Mouse (Mus musculus) frontal cortex, postnatal 14 days (tissue): Measurements from ENCODE around the gene Arl6ip5.

ENCODE experiments used
- DNase-seq, 2 experiments: peaks; one replicate each; pipeline ENCODE4 v3.0.0; 2022; ENCODE audit warnings: low spot score in 2 of 2

Gene Arl6ip5

DNA sequence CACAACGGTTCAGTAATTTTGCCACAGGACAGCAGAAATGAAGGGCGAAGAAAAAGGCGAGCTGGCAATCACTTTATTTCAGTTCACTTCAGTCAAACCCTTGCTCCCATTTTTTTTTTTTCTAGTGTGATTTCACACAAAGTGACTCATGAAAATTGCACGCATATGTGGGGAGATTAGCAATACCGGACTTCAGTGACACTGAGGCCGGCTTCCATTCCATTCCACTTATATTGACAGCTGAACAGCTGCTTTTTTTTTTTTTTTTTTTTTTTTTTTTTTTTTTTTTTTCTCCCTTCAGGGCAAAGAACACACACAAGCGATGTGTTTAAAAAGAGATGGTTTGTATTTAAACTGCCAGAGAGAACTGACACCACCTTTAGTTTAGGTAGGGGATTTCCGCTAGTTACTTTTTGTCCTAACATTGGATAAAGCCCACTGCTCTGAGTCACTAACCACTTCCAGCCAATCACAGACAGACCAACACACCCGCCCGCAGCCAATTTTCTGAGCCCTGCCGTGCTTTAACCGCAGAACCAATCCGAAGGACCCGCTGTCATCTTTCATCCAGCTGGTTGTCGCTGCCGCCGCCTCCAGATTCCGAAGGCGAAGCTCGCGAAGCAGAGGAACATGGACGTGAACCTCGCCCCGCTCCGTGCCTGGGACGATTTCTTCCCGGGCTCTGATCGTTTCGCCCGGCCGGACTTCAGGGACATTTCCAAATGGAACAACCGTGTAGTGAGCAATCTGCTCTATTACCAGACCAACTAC, at the start of gene Arl6ip5:
Arl6ip5 (plus strand) TSS at position 499 of the 771 bp plus-strand sequence.
- peak; percentile 83 to 87 for DNase-seq

DNA sequence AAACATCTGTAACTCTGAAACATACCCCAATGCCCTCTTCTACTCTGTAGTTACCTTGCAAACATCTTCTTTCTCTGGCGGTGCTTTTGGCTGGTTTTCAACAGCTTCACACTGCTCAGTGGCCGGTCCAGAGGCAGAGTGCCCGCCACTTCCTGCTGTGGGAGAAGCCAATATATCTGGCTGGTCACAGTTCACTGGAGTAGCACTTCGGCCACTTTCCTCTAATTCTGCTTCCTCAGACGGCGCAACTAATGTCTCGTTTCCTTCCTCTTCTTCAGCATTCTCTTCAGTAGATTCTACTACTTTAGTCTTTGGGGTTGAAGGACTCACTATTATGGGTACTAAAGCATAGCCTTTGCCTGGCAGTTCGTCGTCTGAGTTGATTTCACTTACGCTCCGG, 34.8 kb upstream of the Arl6ip5 start:
- DNase-seq, result no peak

DNA sequence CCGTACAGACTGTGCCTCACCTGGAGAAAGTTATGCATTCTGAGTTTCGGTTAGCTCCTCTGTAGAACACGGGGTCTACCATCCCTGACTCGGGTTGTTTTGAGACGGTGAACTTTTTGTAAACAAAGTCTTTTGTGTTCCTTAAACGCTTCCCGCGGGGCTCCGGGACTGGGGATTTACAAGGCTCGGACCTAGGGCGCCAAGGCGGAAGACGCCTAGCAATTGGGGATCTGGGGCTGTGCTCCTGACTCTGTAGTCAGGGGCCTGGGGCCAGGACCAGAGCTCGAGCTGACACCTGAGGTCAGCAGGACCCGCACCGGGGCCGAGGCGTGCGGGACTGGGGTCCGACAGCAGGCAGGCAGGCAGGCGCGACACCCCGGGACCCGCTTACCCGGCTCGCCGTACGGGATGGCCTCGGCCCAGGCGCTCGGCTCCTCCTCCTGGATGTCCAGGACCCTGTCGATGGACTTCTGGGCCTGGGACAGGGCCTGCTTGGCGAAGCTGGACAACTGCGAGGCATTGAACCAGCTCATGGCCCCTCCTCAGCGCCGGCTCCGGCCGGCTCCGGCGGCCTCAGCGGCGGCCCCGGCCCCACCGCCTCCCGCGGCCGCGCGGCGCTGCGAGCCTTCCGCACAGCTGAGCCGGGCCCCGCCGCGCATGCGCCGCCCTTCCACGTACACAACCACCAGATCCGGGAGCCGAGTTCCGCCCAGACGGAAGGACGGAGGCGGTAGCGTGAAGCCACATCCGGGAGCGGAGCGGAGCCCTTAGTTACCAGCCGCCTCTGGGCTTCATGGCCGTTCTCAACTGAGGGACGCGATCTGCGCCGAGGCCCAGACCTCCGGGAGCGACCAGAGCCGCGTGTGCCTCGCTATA, 31.8 kb upstream of the Arl6ip5 start, which contains the start of gene Tmf1:
Tmf1 (minus strand) TSS at position 632 of the 876 bp plus-strand sequence.
- DNase-seq, result peak; percentile 90 to 92

DNA sequence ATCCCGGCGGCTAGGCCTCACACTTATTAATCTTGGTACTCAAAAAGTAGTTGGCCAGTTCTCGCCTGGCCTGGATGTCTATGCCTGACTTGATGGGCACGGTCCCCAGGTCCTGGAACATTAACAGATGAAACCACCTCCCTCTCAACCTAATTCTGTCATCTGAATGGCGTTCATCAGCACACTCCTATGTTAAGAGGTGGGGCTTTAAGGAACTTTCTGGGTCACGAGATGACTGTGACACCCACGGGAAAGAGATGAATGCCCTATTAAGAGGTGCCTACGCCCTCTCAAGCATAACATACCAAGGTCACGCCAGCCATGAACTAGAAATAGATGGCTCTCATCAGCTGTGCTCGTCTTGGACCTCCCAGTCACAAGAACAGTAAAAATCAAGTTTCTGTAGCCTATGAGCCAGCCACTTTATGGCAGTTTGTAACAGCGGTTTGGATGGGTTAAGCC, 31.1 kb upstream of the Arl6ip5 start:
- DNase-seq, result no peak

DNA sequence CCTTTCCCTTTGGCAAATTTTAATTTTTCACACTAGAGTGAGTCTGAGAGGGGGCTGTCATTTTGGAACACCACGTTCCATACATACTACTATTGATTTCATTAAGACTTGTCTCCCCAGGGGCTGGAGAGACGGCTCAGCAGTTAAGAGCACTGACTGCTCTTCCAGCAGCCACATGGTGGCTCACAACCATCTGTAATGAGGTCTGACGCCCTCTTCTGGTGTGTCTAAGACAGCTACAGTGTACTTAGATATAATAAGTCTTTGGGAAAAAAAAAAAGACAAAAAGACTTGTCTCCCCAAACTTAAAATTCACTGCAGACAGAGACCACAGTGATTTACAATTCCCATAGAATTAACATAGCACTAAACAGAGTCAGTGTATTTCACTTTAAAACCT, 10.1 kb upstream of the Arl6ip5 start:
- DNase-seq, result no peak

DNA sequence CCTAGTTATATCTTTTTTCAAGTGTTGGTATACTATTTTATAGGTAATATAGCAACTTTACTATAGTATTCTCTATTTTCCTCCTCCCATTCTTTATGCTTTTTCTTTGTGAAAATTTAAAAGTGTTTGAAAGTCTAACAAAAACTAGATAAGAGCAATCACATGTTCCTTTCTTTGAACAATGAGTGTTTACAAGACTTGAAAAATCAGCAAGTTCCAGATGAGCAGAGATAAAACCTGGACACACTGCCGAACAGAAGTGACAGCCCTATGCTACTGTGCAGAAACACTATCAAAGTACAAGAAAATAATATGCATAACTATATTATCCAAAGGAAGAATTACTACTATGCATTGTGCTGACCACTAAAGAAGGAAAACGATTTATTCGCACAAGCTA, 8.0 kb upstream of the Arl6ip5 start:
- DNase-seq, result no peak

DNA sequence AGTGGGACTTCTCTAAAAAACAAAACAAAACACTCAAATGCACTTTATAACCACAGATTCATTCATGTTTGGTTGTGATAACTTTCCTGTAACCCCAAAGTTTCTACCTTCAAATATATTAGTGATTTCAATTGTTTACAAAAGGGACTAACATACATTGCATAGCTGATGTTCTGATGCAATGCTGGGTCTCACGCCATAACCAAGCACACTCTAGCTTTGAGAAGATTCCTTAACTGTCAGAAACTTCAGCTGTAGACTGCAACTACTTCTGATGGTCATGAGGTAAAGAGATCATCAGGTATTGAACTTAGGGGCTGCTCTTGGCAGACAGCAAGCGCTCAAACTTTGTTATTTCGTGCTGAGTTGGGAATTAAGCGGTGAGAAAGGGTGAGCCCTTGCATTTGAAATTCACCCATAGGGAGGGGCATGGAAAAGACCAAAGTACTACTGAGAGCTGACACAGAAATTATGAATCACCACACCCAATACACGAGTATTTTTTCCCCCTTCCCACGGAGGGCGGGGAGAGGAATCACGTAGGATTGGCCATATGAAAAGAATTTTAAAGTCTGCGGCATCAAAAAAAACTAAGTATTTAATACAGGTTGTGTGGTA, 6.1 kb upstream of the Arl6ip5 start:
- DNase-seq, result no peak

DNA sequence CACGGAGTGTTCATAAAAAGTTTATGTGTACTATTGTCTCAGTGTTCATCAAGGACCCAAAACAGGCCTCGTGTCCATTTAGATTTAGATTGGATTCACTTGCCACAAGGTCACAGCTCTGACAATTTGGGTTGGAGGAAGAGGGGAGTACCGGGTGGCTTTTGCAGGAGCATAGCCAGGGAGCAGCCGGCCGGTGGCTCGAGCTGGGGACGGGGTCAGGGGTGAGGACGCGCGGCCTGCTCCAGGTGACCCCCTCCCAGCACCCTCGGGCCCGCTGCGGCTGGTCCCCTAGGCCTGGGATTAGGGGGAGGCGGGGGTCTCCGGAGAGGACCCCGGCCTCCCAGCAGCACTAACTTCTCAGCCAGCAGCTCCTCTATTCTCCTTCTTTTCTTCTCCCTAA, 5.5 kb upstream of the Arl6ip5 start:
- no peak for DNase-seq

DNA sequence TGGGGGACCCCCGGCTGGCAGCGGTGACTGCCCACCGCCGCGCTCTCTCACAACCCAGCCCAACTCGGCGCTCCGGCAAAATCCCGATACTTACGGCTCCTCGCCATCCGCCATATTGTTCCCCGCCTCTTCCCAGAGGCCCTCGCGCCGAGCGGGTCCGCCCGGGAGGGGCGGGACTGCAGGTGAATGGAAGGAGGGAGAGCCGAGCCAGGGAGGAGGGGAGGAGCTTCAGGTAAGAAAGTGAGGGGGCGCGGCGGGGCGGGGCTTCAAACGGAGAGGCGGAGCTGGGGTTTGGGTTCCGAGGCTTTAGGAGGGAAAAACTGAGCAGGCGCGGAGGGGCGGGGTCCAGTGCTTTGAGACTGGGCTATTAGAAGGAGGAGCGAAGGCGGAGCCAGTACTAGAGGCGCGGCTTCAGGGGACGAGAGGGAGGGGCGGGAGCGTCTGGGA, 5.0 kb upstream of the Arl6ip5 start, which contains the start of gene Uba3:
Uba3 (minus strand) TSS at position 209 of the 447 bp plus-strand sequence.
- peak; percentile 96 to 99 for DNase-seq

DNA sequence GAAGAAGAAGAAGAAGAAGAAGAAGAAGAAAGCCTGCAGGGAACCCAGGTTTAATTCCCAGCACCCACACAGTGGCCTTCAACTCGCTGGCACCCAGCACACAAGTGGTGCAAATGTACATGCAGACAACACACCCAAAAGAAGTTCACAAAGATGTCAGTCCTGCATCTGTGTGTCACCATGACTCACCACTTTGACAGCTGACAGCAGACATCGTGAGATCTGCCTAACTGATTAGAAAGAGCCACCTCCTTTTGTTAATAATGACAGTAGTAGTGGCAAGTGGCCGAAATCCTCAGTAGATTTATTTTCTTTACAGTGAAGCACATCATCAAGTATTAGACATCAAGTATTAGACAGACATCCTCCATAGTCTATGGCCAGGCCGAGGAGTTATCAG, 3.4 kb upstream of the Arl6ip5 start:
- no peak for DNase-seq

DNA sequence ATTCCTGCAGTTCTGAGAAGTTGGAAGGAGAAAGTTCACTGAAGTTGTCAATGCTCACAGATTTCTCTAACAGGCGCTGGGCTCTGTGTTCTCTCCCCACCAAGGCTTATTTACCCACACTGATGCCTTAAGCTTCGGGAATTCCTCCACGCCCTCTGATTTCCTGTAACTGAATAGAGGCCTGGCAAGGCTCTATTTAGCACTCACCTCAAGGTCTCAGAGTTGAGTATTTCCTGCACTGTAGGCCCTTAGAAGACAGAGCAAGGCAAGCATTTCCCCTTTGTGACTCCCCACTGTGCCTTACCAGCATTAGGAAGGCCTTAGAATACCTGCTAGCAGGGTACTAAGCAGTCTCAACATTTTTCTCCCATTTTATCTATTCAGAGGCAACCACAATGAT, 2.1 kb upstream of the Arl6ip5 start:
- DNase-seq, result no peak

DNA sequence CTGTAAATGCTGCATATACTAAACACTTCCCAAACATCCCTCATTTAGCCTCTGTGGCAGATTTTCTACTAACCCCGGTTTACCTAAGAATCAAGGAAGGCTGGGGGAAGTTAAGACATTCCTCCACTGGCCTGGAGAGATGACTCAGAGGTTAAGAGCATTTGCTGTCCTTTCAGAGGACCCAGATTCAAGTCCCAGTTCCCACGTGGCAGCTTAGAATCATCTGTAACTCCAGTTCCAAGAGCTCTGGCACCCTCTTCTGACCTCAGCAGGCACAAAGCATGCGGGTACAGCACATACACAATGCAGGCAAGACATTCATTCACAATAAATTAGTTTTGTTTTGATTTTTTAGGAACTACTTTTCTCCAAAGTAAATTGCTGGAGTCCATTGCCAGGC, 1.3 kb upstream of the Arl6ip5 start:
- DNase-seq, result no peak

DNA sequence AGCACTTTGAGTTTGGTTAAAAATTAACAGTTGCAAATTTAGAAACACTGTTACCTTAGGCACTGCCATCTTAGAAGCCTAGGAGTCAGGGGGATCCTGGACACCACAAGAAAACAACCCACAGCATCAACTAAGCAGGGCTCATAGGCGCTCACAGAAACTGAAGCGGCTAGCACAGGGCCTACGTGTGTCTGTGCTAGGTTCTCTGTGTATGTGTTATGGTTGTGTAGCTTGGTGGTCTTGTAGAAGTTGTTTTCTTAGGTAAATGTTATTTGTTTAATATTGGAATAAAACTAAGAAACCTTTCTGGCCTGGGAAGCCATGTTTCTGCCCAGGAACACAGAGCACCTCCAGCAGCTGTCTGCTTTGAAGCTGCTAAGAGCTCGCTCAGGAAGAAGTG, 738 bp upstream of the Arl6ip5 start:
- DNase-seq, result no peak

DNA sequence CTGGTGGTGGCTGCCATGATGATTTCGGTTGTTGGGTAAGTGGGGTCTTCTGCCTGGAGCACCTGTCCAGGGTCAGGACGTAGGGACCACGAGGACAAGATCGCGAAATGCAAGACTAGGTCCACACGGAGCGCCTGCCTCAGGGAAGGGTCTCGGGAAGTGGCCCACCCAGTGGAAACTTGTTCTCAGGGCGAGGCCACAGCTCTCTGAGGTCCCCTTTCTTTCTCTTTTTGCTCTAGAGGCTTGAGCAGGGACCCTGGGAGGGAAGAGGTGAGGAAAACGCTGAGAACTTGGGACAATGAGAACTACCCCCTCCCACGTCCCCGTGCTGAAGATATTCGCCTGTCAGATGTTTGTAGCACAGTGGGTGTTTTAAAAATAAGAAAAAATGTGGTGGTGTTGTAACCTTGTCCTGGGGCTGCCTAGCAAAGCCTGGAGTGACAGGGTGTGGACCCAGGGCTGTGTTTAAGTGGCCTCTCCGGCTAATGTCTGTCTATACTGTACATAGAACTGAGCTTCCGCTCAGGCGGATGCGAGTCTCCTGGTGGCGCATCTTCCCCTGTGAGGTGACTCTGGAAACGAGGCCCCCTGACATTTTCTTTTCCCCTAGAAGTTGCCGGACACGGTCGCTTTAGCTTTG, 593 bp downstream of the Arl6ip5 start:
- no peak for DNase-seq

DNA sequence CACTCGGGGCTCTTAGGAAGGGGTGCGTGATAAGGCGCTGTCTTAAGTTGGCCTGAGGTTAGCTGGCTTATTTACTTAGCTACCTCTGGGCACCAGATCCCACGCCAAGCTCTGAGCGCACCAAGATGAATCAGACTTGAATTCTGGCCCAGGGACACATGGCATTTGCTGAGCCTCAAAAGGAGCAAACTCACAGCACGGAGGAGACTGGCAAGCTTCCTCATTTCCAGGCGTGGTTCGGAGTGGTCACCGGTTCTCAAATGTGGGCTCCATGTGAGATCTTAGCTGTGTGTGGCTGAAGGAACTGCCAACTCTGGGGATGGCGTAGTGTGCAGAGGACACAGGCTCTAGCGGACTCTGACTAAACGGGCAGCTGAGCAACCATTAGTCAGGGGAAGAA, 1.5 kb downstream of the Arl6ip5 start:
- DNase-seq, result peak in 1 of 2 experiments; percentile 31

DNA sequence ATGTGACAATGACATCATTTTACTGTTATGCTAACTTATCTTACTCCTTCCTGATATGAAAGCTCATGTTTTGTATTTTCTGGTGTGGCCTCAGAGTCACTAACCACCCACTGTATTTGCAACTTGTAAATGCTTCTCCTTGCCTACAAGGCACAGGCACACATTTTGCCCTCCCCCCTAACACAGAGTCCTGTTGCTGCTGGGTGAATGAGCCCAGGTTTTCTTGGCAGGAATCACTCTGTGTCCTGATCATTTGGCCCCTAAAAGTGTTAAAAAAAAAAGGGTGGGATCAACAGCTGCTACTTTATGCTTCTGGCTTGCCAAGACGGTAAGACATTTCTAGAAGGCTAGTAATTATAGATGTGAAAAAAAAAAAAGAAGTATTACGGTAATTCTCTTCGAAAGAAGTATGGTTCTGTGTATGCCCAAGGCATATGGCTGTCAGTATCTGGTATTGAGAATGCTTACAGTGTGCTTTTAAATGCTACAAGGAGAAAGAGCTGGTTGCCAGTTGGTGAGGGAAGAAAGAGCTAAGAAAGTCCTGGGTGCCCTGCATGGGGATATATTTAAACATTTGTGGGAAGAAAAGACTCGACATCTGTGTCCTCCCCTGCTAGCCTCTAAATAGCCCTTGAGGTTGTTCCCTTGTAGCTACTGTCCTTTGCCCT, 5.8 kb downstream of the Arl6ip5 start:
- DNase-seq, result no peak

DNA sequence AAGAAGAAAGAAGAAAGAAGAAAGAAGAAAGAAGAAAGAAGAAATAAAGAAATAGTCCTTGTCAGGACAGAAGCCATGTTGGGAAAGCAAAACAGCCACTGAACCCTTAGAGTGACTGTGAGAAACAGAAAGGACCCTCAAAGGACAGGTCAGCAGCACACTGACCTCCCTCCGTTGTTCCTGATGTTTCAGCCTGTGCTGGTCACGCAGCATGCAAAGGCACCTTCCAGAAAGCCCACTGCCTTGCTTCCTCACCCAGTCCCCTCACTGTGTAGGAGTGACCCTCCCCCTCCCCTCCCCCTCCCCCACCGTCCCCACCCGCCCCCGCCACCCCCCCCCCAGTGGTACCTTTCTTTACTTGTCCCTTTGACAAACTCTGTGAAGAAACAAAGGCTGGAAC, 10.2 kb downstream of the Arl6ip5 start:
- no peak for DNase-seq

DNA sequence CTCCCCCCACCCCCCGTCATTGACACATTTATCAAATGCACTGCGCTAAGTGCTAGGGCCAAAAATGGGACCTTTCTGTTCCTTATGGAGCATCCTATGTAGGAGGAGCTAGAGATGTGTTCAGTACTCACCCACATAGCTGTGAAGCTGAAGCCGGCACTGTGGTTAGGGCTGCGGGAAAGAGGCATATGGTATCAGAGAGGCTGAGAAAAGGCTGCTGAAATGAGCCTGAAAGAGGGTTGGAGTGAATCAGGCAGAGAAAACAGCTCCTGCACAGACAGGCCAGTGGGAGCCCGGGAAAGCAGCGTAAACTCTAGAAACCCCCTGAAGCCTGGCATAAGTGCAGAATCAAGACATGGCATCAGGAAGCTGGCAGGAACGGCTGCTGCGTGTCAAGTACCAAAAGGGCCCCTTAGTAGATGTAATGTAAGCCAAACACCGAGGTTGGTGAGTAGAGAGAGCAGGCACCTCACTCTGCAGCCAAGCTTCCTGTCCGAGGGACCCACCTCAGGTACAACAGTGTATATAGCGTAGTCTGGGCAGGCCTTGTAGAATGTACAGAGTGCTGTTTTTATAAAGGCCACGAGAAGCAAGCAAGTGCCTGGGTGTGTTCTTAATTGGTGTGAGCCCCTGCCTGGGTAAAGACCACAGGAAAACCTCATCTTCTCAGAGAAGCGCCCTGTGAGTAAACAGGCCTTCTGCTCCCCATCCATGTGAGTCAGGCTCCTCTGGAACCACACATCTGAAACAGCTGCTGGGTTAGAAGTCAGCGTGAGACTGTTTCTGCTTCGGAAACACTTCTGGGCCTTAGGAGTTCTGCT, 10.9 kb downstream of the Arl6ip5 start:
- peak; percentile 39 to 52 for DNase-seq

DNA sequence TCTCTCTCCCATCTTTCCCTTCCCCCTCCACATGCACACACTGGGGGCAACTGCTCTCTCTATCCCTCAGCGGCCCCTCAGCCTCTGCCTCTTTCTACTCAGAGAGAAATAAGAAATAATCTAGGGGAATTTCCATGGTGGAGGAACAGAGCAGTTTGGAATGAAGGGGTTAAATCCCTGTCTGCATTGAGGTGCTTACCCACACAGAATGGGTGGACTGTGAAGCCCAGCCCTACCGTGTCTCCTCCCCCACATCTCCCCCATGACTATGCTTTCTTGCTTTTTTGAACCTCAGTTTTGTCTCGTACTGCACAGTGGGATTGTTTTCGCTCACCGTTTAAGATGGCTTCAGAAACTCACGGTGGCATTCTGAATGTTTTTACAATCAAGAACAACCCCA, 11.8 kb downstream of the Arl6ip5 start:
- no peak for DNase-seq

DNA sequence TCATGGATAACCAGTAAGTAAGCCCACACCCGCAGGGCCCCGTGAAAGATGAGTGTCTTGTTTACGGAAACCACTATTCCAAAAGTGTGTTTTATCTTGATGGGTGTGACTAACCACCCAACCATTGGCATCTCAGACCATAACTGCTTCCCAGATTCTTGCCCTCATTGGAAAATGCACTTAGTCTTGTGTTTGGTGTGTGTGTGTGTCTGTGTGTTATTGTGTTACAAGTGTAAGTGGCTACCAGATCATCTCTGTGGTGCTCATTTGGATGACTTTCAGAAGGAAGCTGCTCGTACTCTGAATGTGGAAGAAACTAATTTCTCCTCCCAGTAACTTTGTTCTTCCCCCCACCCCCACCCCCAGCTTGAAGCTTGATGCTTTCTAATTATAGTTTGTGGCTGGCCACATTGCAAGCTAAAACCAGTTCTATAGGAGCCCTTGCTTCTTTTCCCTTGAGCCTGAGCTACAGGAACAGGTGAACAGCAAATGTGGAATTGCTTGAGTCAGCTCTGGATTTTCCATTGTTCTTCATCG, 12.5 kb downstream of the Arl6ip5 start:
- DNase-seq, result no peak
